Comparison of ENCODE assay signal across 9 mouse cellular contexts in the genomic region with DNA sequence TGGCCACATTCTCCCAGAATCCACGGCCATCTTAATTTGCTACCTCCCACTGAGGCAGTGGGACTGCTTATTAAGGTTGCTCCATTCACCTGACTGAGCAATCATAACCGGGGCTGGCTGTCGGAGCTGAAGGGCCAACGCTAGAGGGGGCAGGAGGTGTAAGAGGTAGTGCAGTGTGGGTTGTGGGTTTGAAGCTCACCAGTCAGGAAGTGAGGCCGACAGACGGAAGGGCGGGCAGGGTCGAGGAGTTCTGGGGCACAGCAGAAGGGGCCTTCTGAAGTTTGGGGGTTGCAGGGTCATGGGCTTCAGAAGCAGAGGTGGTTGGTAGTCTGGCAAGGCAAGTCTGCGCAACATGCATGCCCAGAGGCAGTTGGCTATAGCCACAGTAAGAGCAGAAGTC. TPM values are rescaled to one million over a fixed set of nuclear protein-coding genes. Genes with fewer than 3 reads are reported as not detected.
DNase-seq lines count a peak whose midpoint lies in the region; ATAC-seq lines count a peak whose summit lies in the region.
"Had no signal": no experiment of that assay in that cellular context is flagged by ENCODE, and none has a peak within 500 bp of the region (broad histone marks: within the 10 kb centered on the region; RNA-seq: fewer than 3 reads in every experiment).

A gene (plus strand): TSS at position 205 of the 400 bp plus-strand sequence.

- H3K9ac ChIP-seq in neural tube, embryonic 14.5 days (replicated peaks; ENCODE audit: low read depth, low read length): no peak within 1 kb of the TSS
- H3K9ac ChIP-seq: limb, embryonic 13.5 days had no signal

- WGBS in neural tube, embryonic 14.5 days: 75% methylated on average over 9 of the region's 9 CpGs

- peaks cover 42% of the 10 kb centered on the region for H3K4me1 ChIP-seq in erythroblast, embryonic 14.5 days (ENCODE audit: control insufficient read depth)
- H3K4me1 ChIP-seq in neural tube, embryonic 14.5 days (ENCODE audit: control insufficient read depth, insufficient read depth, low read length): peaks cover 15% of the 10 kb centered on the region

- DNase-seq in left cerebral cortex, postnatal 4 days: no peak
- no peak for DNase-seq in testis, postnatal 14 days (ENCODE audit: low spot score)
- no peak for DNase-seq in cerebellum, adult 8-10 months
- no peak for DNase-seq in gastrocnemius, postnatal 14 days

- intact Hi-C loops in left cerebral cortex, postnatal 4 days (cut with DNase I): no loop called here
- intact Hi-C loops in gastrocnemius, postnatal 14 days (cut with DNase I; ENCODE audit: low total_unique reads): no loop called here

- no peak for ATAC-seq in erythroblast, adult 5-6 weeks (replicated peaks; ENCODE audit: low FRiP score, poor library complexity, severe bottlenecking)
- ATAC-seq in CD4-positive, CD25-positive, alpha-beta regulatory T cell, adult 4 months: peak; percentile 85
- ATAC-seq in neural tube, embryonic 14.5 days (ENCODE audit: low read depth): no peak

- no peaks in the 10 kb centered on the region for H3K36me3 ChIP-seq in erythroblast, embryonic 14.5 days (ENCODE audit: control insufficient read depth)
- no peaks in the 10 kb centered on the region for H3K36me3 ChIP-seq in neural tube, embryonic 14.5 days (ENCODE audit: control insufficient read depth, insufficient read depth, low read length)
- H3K36me3 ChIP-seq: limb, embryonic 13.5 days had no signal

- peak within 1 kb of the TSS; percentile 26 for H3K4me3 ChIP-seq in erythroblast, embryonic 14.5 days (replicated peaks)
- no peak within 1 kb of the TSS for H3K4me3 ChIP-seq in neural tube, embryonic 14.5 days (ENCODE audit: low read depth, low read length)
- H3K4me3 ChIP-seq: limb, embryonic 13.5 days had no signal

- no peak within 1 kb of the TSS for H3K4me2 ChIP-seq in neural tube, embryonic 14.5 days (ENCODE audit: low read depth, low read length)
- H3K4me2 ChIP-seq: limb, embryonic 13.5 days had no signal

- peaks cover 52% of the 10 kb centered on the region for H3K27me3 ChIP-seq in erythroblast, embryonic 14.5 days (ENCODE audit: control insufficient read depth)
- 0 out of 2 replicates have a peak, but pooled peaks cover 4% of the 10 kb centered on the region for H3K27me3 ChIP-seq in neural tube, embryonic 14.5 days (ENCODE audit: control insufficient read depth, insufficient read depth, low read length)

- no peak within 1 kb of the TSS for H3K27ac ChIP-seq in neural tube, embryonic 14.5 days (ENCODE audit: low read depth, low read length)
- H3K27ac ChIP-seq: limb, embryonic 13.5 days had no signal

- H3K9me3 ChIP-seq in erythroblast, embryonic 14.5 days (ENCODE audit: control insufficient read depth, low read length): peaks cover under 1% of the 10 kb centered on the region; the same call in 1 of the 2 replicates
- no peaks in the 10 kb centered on the region for H3K9me3 ChIP-seq in neural tube, embryonic 14.5 days (ENCODE audit: control insufficient read depth, low read length)
- H3K9me3 ChIP-seq: limb, embryonic 13.5 days had no signal

RNA-seq across cellular contexts. Expression of the gene that starts here (rescaled TPM):
- polyA plus RNA-seq in erythroblast, embryonic 14.5 days (2012): 0.07 and 0.10 TPM in 2 replicates
- total RNA-seq in erythroblast, adult 5-6 weeks (2015; ENCODE audit: low replicate concordance): 1.9 and 6.5 TPM in 2 replicates
- 2.0 and 4.0 TPM in 2 replicates for total RNA-seq in erythroblast, adult 5-6 weeks (2017; ENCODE audit: low replicate concordance)
- polyA plus RNA-seq in CD4-positive, CD25-positive, alpha-beta regulatory T cell, adult 4 months (2017; shearing (Covaris generic)): 10 to 100 TPM; 29.8 to 34.6 TPM
- total RNA-seq in left cerebral cortex, postnatal 4 days (2021): 100 to 1,000 TPM; 384 to 394 TPM
- polyA plus RNA-seq in neural tube, embryonic 14.5 days (2014; fragmentation: Nextera tagmentation; extraction: Ambion mirVana): 4.7 and 10.6 TPM in 2 replicates
- total RNA-seq in gastrocnemius, postnatal 14 days (2021): 1 to 10 TPM; 3.4 to 6.7 TPM

Comparison
In these comparisons a context has a peak if more than half of its experiments do, and no peak if none do; other contexts are left out.
1. RNA of the gene that starts here (total RNA-seq): 384 to 394 TPM in left cerebral cortex, postnatal 4 days; 3.4 to 6.7 TPM in gastrocnemius, postnatal 14 days and 1.9 to 6.5 TPM in erythroblast, adult 5-6 weeks; every median in the first group is over 10 times any median in the second.